ENCODE assay signal across 8 mouse cellular contexts in genomic region chr9:107280322-107281027, GRCm38 (mm10). TPM values are rescaled to one million over a fixed set of nuclear protein-coding genes. Genes with fewer than 3 reads are reported as not detected.
DNase-seq lines count a peak whose midpoint lies in the region; ATAC-seq lines count a peak whose summit lies in the region.

No protein-coding gene starts in this region.

- H3K9me3 ChIP-seq in forebrain, embryonic 12.5 days = no peaks in the 10 kb centered on the region
- H3K9me3 ChIP-seq in forebrain, embryonic 16.5 days (ENCODE audit: control insufficient read depth, low read length) = no peaks in the 10 kb centered on the region

- WGBS in forebrain, embryonic 12.5 days = 49% methylated on average over 13 of the region's 13 CpGs
- 53% methylated on average over 13 of the region's 13 CpGs for WGBS in forebrain, embryonic 16.5 days

- H3K4me1 ChIP-seq in forebrain, embryonic 12.5 days = peaks cover 23% of the 10 kb centered on the region
- peaks cover 11% of the 10 kb centered on the region for H3K4me1 ChIP-seq in forebrain, embryonic 16.5 days (replicated peaks; ENCODE audit: control insufficient read depth, insufficient read depth, low read length)

- peak; percentile 79 for DNase-seq in CD4-positive, CD25-positive, alpha-beta regulatory T cell, adult 2 months (ENCODE audit: low read depth, low spot score)
- no peak for DNase-seq in adipocyte (ENCODE audit: low spot score)
- no peak for DNase-seq in ovary, postnatal 36 days (ENCODE audit: low spot score)

- H3K36me3 ChIP-seq in forebrain, embryonic 12.5 days (replicated peaks) = no peaks in the 10 kb centered on the region
- H3K36me3 ChIP-seq in forebrain, embryonic 16.5 days (ENCODE audit: control insufficient read depth, insufficient read depth) = no peaks in the 10 kb centered on the region

- no peak overlapping the region for H3K4me3 ChIP-seq in forebrain, embryonic 12.5 days (replicated peaks)
- H3K4me3 ChIP-seq in forebrain, embryonic 16.5 days (replicated peaks; ENCODE audit: low read length) = no peak overlapping the region

- H3K4me2 ChIP-seq in forebrain, embryonic 12.5 days = 0 out of 2 replicates have a peak overlapping the region, but pooled peaks have one; percentile 4
- no peak overlapping the region for H3K4me2 ChIP-seq in forebrain, embryonic 16.5 days (ENCODE audit: low read length)

- no peak overlapping the region for H3K27ac ChIP-seq in forebrain, embryonic 12.5 days
- no peak overlapping the region for H3K27ac ChIP-seq in forebrain, embryonic 16.5 days (ENCODE audit: low read length)

- H3K9ac ChIP-seq in forebrain, embryonic 12.5 days = no peak overlapping the region
- H3K9ac ChIP-seq in forebrain, embryonic 16.5 days (replicated peaks; ENCODE audit: low read depth, low read length) = no peak overlapping the region

- no peak for ATAC-seq in forebrain, embryonic 12.5 days (ENCODE audit: low FRiP score)
- no peak for ATAC-seq in forebrain, embryonic 16.5 days
- ATAC-seq in granulocyte monocyte progenitor cell, adult 5-6 weeks (replicated peaks; ENCODE audit: poor library complexity, severe bottlenecking) = peak; percentile 67
- peak; percentile 71 for ATAC-seq in megakaryocyte, adult 5-6 weeks (ENCODE audit: poor library complexity, severe bottlenecking)
- no peak for ATAC-seq in frontal cortex, adult (ENCODE audit: low TSS enrichment)

- H3K27me3 ChIP-seq in forebrain, embryonic 12.5 days = peaks cover 11% of the 10 kb centered on the region; the same call in 1 of the 2 replicates
- peaks cover 3% of the 10 kb centered on the region; the same call in 1 of the 2 replicates for H3K27me3 ChIP-seq in forebrain, embryonic 16.5 days (replicated peaks; ENCODE audit: control insufficient read depth, insufficient read depth, low read length)

RNA-seq across cellular contexts. Expression of gene Mapkapk3, which starts 9.2 kb away (rescaled TPM):
- polyA plus RNA-seq in forebrain, embryonic 12.5 days (2016; fragmentation: Nextera tagmentation; extraction: Ambion mirVana) = 2.4 and 3.7 TPM in 2 replicates
- 1.4 and 1.7 TPM in 2 replicates for polyA plus RNA-seq in forebrain, embryonic 16.5 days (2015; fragmentation: Nextera tagmentation; extraction: Ambion mirVana)
- 186 and 231 TPM in 2 replicates for total RNA-seq in granulocyte monocyte progenitor cell, adult 5-6 weeks (2014; fragmentation: Nextera tagmentation)
- 191 and 207 TPM in 2 replicates for total RNA-seq in granulocyte monocyte progenitor cell, adult 5-6 weeks (2017)
- total RNA-seq in megakaryocyte, adult 5-6 weeks (2015) = 98.6 and 105 TPM in 2 replicates
- total RNA-seq in megakaryocyte, adult 5-6 weeks (2017) = 156 and 174 TPM in 2 replicates

RNA-seq across cellular contexts. Expression of gene Cish, which starts 15.4 kb away (rescaled TPM):
- polyA plus RNA-seq in forebrain, embryonic 12.5 days (2016; fragmentation: Nextera tagmentation; extraction: Ambion mirVana) = 4.5 and 6.0 TPM in 2 replicates
- 9.2 and 11.1 TPM in 2 replicates for polyA plus RNA-seq in forebrain, embryonic 16.5 days (2015; fragmentation: Nextera tagmentation; extraction: Ambion mirVana)
- total RNA-seq in granulocyte monocyte progenitor cell, adult 5-6 weeks (2014; fragmentation: Nextera tagmentation) = 0.24 and 18.2 TPM in 2 replicates
- 0.09 and 0.36 TPM in 2 replicates for total RNA-seq in granulocyte monocyte progenitor cell, adult 5-6 weeks (2017)
- 1.7 and 5.3 TPM in 2 replicates for total RNA-seq in megakaryocyte, adult 5-6 weeks (2015)
- 0.40 and 0.45 TPM in 2 replicates for total RNA-seq in megakaryocyte, adult 5-6 weeks (2017)

RNA-seq across cellular contexts. Expression of gene Dock3, which starts 48.8 kb away (rescaled TPM):
- 12.3 and 13.8 TPM in 2 replicates for polyA plus RNA-seq in forebrain, embryonic 12.5 days (2016; fragmentation: Nextera tagmentation; extraction: Ambion mirVana)
- 23.2 and 23.6 TPM in 2 replicates for polyA plus RNA-seq in forebrain, embryonic 16.5 days (2015; fragmentation: Nextera tagmentation; extraction: Ambion mirVana)
- 0.39 TPM in 1 of 2 replicates, not detected in the other for total RNA-seq in granulocyte monocyte progenitor cell, adult 5-6 weeks (2014; fragmentation: Nextera tagmentation)
- total RNA-seq in granulocyte monocyte progenitor cell, adult 5-6 weeks (2017) = 0.05 and 0.17 TPM in 2 replicates
- total RNA-seq in megakaryocyte, adult 5-6 weeks (2015) = not detected in 2 replicates
- not detected in 2 replicates for total RNA-seq in megakaryocyte, adult 5-6 weeks (2017)

RNA-seq across cellular contexts. Expression of gene Hemk1, which starts 57.7 kb away (rescaled TPM):
- polyA plus RNA-seq in forebrain, embryonic 12.5 days (2016; fragmentation: Nextera tagmentation; extraction: Ambion mirVana) = 10.3 and 12.0 TPM in 2 replicates
- 15.6 and 18.8 TPM in 2 replicates for polyA plus RNA-seq in forebrain, embryonic 16.5 days (2015; fragmentation: Nextera tagmentation; extraction: Ambion mirVana)
- total RNA-seq in granulocyte monocyte progenitor cell, adult 5-6 weeks (2014; fragmentation: Nextera tagmentation) = 12.0 and 32.9 TPM in 2 replicates
- 6.0 and 11.3 TPM in 2 replicates for total RNA-seq in granulocyte monocyte progenitor cell, adult 5-6 weeks (2017)
- total RNA-seq in megakaryocyte, adult 5-6 weeks (2015) = 4.1 and 6.4 TPM in 2 replicates
- 5.0 and 8.0 TPM in 2 replicates for total RNA-seq in megakaryocyte, adult 5-6 weeks (2017)

RNA-seq across cellular contexts. Expression of gene 6430571L13Rik, which starts 59.9 kb away (rescaled TPM):
- 2.2 and 2.9 TPM in 2 replicates for polyA plus RNA-seq in forebrain, embryonic 12.5 days (2016; fragmentation: Nextera tagmentation; extraction: Ambion mirVana)
- polyA plus RNA-seq in forebrain, embryonic 16.5 days (2015; fragmentation: Nextera tagmentation; extraction: Ambion mirVana) = 3.3 and 5.4 TPM in 2 replicates
- total RNA-seq in granulocyte monocyte progenitor cell, adult 5-6 weeks (2014; fragmentation: Nextera tagmentation) = not detected in 2 replicates
- not detected in 2 replicates for total RNA-seq in granulocyte monocyte progenitor cell, adult 5-6 weeks (2017)
- total RNA-seq in megakaryocyte, adult 5-6 weeks (2015) = not detected in 2 replicates
- total RNA-seq in megakaryocyte, adult 5-6 weeks (2017) = not detected in 2 replicates

Comparison
In these comparisons a context has a peak if more than half of its experiments do, and no peak if none do; other contexts are left out.
1. ATAC-seq: peak in granulocyte monocyte progenitor cell, adult 5-6 weeks (single experiment) and megakaryocyte, adult 5-6 weeks (single experiment); none in forebrain, embryonic 12.5 days (single experiment), forebrain, embryonic 16.5 days (single experiment) and frontal cortex, adult (single experiment).